Mouse (Mus musculus): ENCODE results near the gene Cdh10. TPM values are rescaled to one million over a fixed set of nuclear protein-coding genes. Genes with fewer than 3 reads are reported as not detected.
A peak's percentile ranks its signal among the peaks of the same experiment; 100 is the strongest.

The Cdh10 gene
- 0.98 and 1.0 TPM in 2 replicates for polyA plus RNA-seq (2016; fragmentation: Nextera tagmentation; extraction: Ambion mirVana)

DNA sequence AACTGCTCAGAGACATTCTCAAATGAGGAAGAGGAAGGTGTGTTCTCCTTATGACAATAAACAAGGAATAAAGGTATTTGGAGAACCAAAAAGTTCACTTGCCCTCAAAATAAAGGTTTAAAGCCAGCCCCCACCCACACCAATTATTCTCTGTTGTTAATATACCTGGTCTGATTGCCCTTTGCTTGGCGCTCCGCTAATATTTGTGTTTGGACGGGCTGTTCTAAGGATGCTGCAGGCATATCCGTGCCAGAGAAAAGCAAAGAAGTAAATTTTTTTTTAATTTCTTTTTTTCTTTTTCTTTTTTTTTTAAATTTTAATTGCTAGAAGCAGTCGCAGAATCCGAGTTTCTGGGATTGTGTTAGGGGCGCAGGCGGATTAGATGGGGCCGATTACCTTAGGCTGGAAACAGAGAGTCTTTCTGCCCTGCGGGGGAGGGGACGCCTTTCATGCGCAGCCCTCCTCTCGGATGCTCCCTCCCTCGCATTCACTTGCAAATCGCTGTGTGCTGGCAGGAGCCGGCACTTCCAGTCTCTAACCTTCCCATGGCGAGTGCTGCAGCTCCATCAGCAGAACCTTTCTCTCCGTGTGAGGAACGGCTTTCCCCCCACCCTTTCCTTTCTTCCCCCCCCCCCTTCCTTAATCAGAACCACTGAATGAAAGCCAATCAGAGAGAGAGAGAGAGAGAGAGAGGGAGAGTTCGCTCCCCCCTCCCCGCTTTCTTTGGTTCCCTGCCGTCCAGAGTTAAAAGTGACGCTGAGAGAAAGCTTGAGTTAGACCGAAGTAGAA lies at the start of gene Cdh10:
TSS of gene Cdh10 (plus strand) at position 763 of the 789 bp plus-strand sequence.
- Histone ChIP-seq H3K4me1 (replicated peaks) (no peaks in the 10 kb centered on the region), H3K9me3 (replicated peaks) (no peaks in the 10 kb centered on the region), H3K36me3 (no peaks in the 10 kb centered on the region), H3K4me2 (peak within 1 kb of the TSS; percentile 81), H3K27me3 (replicated peaks) (no peaks in the 10 kb centered on the region), H3K4me3 (peak within 1 kb of the TSS; percentile 57), H3K27ac (ENCODE audit: poor library complexity, severe bottlenecking) (no peak within 1 kb of the TSS), H3K9ac (0 out of 2 replicates have a peak within 1 kb of the TSS, but pooled peaks have one; percentile 17)
- peak; percentile 59; the same call in 1 of the 2 replicates for ATAC-seq (ENCODE audit: insufficient number of reproducible peaks, low FRiP score)
- WGBS, result under 1% methylated on average over 24 of the region's 24 CpGs

DNA sequence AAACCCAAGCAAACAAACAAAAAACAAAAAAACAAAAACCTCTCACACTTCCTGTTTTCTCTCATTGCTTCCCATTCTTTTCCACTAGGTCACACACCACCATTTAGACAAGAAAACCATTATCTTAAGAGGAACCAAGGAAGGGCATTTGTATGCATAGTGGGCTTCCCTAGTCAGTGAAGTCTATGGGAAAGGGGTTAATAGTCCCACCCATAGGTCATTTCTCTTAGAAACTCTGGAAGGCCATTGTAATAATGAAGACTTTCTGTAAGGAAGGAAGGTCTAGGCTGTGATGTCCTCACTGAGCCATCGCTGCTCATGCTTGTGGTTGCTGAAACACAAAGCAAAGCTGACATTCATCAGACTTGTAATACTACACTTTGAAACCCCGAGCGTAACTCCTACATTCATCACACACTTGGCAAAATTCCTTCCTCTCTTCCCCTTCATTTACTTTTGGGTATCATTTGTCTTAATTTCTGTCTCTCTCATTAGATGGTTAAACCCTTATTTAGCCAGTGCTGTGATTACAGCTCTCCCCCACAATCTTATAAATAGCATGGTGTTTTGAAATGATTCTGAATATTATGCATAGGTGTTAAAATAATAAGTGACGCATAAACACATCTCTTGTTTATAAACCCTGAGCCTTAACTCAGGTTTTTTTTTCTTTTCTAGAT lies 9.5 kb upstream of the Cdh10 start:
- WGBS, result 80% methylated on average over 4 of the region's 4 CpGs
- ATAC-seq (ENCODE audit: insufficient number of reproducible peaks, low FRiP score), result no peak

DNA sequence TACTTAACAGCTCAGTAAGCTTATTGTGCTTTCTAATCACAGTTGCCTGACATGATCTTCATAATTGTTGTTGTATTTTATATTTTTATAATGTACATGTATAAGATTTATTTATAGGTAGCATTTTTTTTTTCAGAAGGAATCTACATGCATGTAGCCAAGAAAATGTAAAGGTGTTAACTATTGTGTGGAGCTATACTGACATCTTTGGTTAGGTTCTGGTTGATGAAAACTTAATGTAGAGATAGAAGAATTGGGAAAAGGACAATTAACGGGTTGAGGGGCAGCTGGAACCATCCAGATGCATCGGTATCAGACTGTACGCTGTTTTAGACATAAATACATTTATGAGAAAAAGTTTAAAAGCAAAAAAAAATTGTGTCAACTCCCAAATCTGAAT lies 1.0 kb upstream of the Cdh10 start:
- H3K9me3 ChIP-seq (replicated peaks), result no peaks in the 10 kb centered on the region
- H3K36me3 ChIP-seq, result no peaks in the 10 kb centered on the region
- H3K27ac ChIP-seq (ENCODE audit: poor library complexity, severe bottlenecking), result no peak overlapping the region
- no peak overlapping the region for H3K4me2 ChIP-seq
- H3K27me3 ChIP-seq (replicated peaks), result no peaks in the 10 kb centered on the region
- H3K4me3 ChIP-seq, result no peak overlapping the region
- H3K4me1 ChIP-seq (replicated peaks), result no peaks in the 10 kb centered on the region
- WGBS, result 65% methylated on average over 3 of the region's 3 CpGs
- no peak overlapping the region for H3K9ac ChIP-seq
- no peak for ATAC-seq (ENCODE audit: insufficient number of reproducible peaks, low FRiP score)

More for the DNA sequence above, 9.5 kb upstream of the Cdh10 start:
- Histone ChIP-seq H3K36me3 (no peaks in the 10 kb centered on the region), H3K4me1 (replicated peaks) (no peaks in the 10 kb centered on the region), H3K27me3 (replicated peaks) (no peaks in the 10 kb centered on the region), H3K27ac (ENCODE audit: poor library complexity, severe bottlenecking) (no peak overlapping the region), H3K9ac (no peak overlapping the region), H3K4me3 (no peak overlapping the region), H3K9me3 (replicated peaks) (no peaks in the 10 kb centered on the region), H3K4me2 (no peak overlapping the region)

DNA sequence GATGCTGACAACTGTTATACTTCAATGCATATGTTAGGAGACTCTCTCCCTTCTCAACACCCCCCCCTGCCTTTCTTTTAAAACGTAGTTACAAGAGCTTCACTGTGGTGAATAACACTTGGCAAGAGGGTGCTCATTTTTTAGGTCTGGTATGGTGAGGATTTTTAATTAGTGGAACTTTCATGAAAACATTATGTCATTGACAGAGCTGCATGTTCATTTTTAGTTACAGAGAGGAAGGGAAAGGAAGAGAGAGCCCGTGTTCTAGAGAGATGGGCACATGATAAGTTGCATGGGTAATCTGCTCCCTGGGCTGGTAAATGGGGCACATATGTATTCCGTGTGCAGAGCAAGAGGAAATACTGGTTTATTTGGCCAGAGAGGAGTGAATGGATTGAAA lies 1.5 kb downstream of the Cdh10 start:
- no peaks in the 10 kb centered on the region for H3K4me1 ChIP-seq (replicated peaks)
- ATAC-seq (ENCODE audit: insufficient number of reproducible peaks, low FRiP score), result no peak
- 27% methylated on average over 3 of the region's 3 CpGs for WGBS
- H3K27ac ChIP-seq (ENCODE audit: poor library complexity, severe bottlenecking), result no peak overlapping the region
- no peaks in the 10 kb centered on the region for H3K36me3 ChIP-seq
- H3K4me2 ChIP-seq, result no peak overlapping the region
- H3K4me3 ChIP-seq, result no peak overlapping the region
- no peak overlapping the region for H3K9ac ChIP-seq
- H3K9me3 ChIP-seq (replicated peaks), result no peaks in the 10 kb centered on the region
- no peaks in the 10 kb centered on the region for H3K27me3 ChIP-seq (replicated peaks)

DNA sequence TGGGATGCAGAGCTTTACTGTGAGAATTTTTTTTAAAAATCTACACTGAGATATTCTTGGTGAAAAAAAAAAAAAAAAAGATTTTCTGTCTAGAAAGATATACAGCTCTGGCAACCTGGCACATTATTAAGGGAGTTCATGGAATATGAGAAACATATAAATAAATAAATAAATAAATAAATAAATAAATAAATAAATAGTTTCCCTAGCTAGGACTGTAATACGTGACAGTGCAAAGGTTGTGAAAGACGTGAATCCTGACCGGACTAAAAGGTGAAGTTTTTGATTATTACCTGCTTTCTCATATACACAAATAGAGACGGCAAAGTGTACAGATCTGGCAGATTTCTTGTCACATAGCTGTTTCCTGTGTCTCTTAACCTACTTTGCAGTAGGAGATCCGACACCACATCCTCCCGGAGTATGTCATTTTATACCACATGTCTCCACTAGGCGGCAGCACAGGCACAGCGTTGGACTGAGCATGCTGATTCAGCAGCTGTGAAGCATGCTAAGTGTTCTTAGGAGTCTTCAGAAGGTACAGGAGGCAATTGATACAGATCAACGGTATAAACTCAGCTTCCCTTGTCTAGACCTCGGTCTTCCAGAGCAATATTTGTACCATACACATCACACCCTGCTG lies 2.5 kb downstream of the Cdh10 start:
- no peak overlapping the region for H3K4me2 ChIP-seq
- no peaks in the 10 kb centered on the region for H3K4me1 ChIP-seq (replicated peaks)
- H3K9me3 ChIP-seq (replicated peaks), result no peaks in the 10 kb centered on the region
- WGBS, result 22% methylated on average over 10 of the region's 10 CpGs
- no peak overlapping the region for H3K27ac ChIP-seq (ENCODE audit: poor library complexity, severe bottlenecking)
- H3K4me3 ChIP-seq, result no peak overlapping the region
- H3K9ac ChIP-seq, result no peak overlapping the region
- peak; percentile 71; the same call in 1 of the 2 replicates for ATAC-seq (ENCODE audit: insufficient number of reproducible peaks, low FRiP score)
- no peaks in the 10 kb centered on the region for H3K36me3 ChIP-seq
- H3K27me3 ChIP-seq (replicated peaks), result no peaks in the 10 kb centered on the region

DNA sequence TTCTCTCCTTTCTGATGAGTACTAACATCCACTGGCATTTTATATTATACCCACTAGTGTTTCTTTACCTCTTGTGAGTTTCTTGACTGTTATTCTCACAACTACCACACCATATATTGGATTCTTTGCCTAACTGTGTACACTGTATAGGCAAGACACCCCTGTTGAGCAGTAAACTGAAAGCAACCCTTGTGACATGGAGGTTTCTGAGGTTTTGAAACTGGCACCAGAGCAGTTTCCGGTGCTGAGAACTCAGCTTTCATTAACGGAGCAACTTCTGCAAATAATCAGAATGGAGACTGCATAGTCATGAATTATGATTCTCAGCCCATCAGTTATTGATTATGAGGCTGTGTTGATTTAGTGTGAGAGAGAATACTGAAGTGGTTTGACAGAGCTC lies 4.7 kb downstream of the Cdh10 start:
- 83% methylated on average over 2 of the region's 2 CpGs for WGBS
- Histone ChIP-seq H3K36me3 (no peaks in the 10 kb centered on the region), H3K4me3 (no peak overlapping the region), H3K27me3 (replicated peaks) (no peaks in the 10 kb centered on the region), H3K9me3 (replicated peaks) (no peaks in the 10 kb centered on the region), H3K27ac (ENCODE audit: poor library complexity, severe bottlenecking) (no peak overlapping the region), H3K4me2 (no peak overlapping the region), H3K4me1 (replicated peaks) (no peaks in the 10 kb centered on the region), H3K9ac (no peak overlapping the region)
- no peak for ATAC-seq (ENCODE audit: insufficient number of reproducible peaks, low FRiP score)

DNA sequence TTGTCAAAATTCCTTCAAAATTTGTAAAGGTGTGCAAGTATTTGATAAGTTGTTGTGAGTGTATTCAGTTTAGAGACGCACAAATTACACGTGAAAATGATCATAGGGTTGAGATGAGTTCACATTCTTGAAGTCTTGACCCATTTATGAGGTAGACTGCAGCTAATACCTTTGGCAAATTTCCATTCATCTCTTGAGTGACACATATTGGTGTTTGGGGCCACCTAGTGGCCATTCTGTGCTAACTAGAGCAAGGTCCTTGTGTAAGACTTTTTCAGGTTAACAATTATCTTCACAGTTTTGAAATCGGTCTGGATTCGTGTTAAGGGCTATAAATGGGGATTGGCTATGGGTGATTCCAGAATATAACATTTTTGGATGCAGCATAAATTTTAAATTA lies 13.5 kb downstream of the Cdh10 start:
- Histone ChIP-seq H3K4me2 (no peak overlapping the region), H3K4me1 (replicated peaks) (no peaks in the 10 kb centered on the region), H3K9me3 (replicated peaks) (no peaks in the 10 kb centered on the region), H3K9ac (no peak overlapping the region), H3K36me3 (no peaks in the 10 kb centered on the region), H3K4me3 (no peak overlapping the region), H3K27ac (ENCODE audit: poor library complexity, severe bottlenecking) (no peak overlapping the region), H3K27me3 (replicated peaks) (no peaks in the 10 kb centered on the region)
- 17% methylated on average over 4 of the region's 4 CpGs for WGBS
- no peak for ATAC-seq (ENCODE audit: insufficient number of reproducible peaks, low FRiP score)

DNA sequence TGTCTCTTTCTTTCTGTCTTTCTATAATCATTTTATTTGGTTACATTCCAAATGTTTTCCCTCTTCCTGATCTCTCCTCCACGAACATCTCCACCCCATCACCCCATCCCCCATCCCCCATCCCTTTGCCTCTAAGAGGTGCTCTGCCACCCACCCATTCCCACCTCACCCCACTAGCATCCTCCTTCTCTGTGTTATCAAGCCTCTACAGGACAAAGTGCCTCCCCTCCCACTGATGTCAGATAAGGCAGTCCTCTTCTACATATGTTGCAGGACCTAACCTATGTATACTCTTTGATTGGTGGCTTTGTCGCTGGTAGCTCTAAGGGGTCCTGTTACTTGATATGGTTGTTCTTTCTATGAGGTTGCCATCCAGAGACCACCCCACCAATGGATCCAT lies 23.0 kb downstream of the Cdh10 start:
- no peak for ATAC-seq (ENCODE audit: insufficient number of reproducible peaks, low FRiP score)
- no peaks in the 10 kb centered on the region for H3K9me3 ChIP-seq (replicated peaks)
- no peak overlapping the region for H3K4me3 ChIP-seq
- H3K27ac ChIP-seq (ENCODE audit: poor library complexity, severe bottlenecking), result no peak overlapping the region
- no peaks in the 10 kb centered on the region for H3K36me3 ChIP-seq
- WGBS, result 63% methylated on average over 2 of the region's 2 CpGs
- H3K4me2 ChIP-seq, result no peak overlapping the region
- 0 out of 2 replicates have a peak, but pooled peaks cover 2% of the 10 kb centered on the region for H3K4me1 ChIP-seq (replicated peaks)
- no peaks in the 10 kb centered on the region for H3K27me3 ChIP-seq (replicated peaks)
- no peak overlapping the region for H3K9ac ChIP-seq

DNA sequence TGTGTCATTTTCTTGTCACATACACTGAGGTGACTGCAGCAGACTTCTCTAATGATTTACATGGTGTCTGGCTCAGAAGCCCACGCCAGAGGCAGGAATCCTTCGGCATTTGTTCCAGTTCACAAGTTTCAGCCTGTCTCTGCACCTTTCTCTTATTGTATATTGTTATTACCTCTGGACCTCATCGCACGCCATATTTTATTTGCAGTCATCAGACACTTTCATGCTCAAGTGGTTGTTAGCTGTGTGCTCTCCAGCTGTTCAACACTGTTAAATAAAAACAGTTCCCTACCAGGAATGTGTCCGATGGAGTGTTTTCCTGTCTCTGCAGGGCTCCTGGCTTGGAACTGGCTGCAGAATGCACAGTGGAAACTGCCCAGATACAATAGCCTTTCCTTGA lies 26.1 kb downstream of the Cdh10 start:
- Histone ChIP-seq H3K9me3 (replicated peaks) (no peaks in the 10 kb centered on the region), H3K27me3 (replicated peaks) (no peaks in the 10 kb centered on the region), H3K36me3 (no peaks in the 10 kb centered on the region), H3K4me3 (no peak overlapping the region), H3K4me1 (replicated peaks) (0 out of 2 replicates have a peak, but pooled peaks cover 2% of the 10 kb centered on the region), H3K27ac (ENCODE audit: poor library complexity, severe bottlenecking) (no peak overlapping the region), H3K4me2 (peak overlapping the region; percentile 27), H3K9ac (no peak overlapping the region)
- no peak for ATAC-seq (ENCODE audit: insufficient number of reproducible peaks, low FRiP score)
- 48% methylated on average over 5 of the region's 5 CpGs for WGBS

DNA sequence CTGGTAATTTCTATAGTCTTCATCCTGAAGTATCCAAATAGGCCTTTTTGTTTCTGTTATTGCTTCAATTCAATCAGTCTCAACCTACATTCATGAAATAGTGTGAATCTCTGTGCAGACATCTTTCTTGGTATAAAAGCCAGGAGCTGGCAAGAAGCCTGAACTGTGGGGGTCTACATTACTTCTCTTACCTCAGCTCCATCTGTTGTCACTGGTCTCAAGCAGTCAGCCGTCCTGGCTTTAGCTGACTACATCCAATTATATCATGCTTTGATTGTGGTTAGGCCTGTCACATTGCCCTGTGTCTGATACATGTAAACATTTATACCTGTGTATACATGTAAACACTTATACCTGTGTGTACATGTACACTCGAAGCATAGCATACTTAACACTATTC lies 31.8 kb downstream of the Cdh10 start:
- no peaks in the 10 kb centered on the region for H3K4me1 ChIP-seq (replicated peaks)
- H3K4me3 ChIP-seq, result no peak overlapping the region
- no peak overlapping the region for H3K27ac ChIP-seq (ENCODE audit: poor library complexity, severe bottlenecking)
- no peaks in the 10 kb centered on the region for H3K27me3 ChIP-seq (replicated peaks)
- H3K9ac ChIP-seq, result no peak overlapping the region
- no peaks in the 10 kb centered on the region for H3K9me3 ChIP-seq (replicated peaks)
- 75% methylated on average over 2 of the region's 2 CpGs for WGBS
- no peaks in the 10 kb centered on the region for H3K36me3 ChIP-seq
- no peak for ATAC-seq (ENCODE audit: insufficient number of reproducible peaks, low FRiP score)
- no peak overlapping the region for H3K4me2 ChIP-seq

DNA sequence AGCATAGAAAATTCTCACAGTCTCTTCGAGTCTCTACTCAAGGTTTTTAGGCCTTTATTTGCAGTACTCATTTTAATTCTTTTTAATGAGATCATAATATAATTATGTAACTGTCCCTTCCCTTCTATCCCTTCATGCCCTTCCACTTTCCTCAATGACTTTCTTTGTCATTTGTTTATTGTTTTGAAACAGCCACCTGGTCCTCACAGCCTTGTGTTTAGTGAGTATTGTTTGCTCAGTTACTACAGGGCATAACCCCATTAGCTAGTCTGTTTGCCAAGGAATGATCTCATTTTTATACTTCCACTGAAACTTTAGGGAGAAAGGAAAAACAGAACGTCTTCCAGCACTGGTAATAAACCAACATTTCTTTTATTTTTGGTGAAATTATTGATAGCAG lies 39.4 kb downstream of the Cdh10 start:
- Histone ChIP-seq H3K4me1 (replicated peaks) (no peaks in the 10 kb centered on the region), H3K27ac (ENCODE audit: poor library complexity, severe bottlenecking) (no peak overlapping the region), H3K27me3 (replicated peaks) (no peaks in the 10 kb centered on the region), H3K9ac (no peak overlapping the region), H3K36me3 (no peaks in the 10 kb centered on the region), H3K4me3 (no peak overlapping the region), H3K4me2 (no peak overlapping the region), H3K9me3 (replicated peaks) (no peaks in the 10 kb centered on the region)
- 60% methylated on average over 2 of the region's 2 CpGs for WGBS
- ATAC-seq (ENCODE audit: insufficient number of reproducible peaks, low FRiP score), result no peak

Data from heart, embryonic 12.5 days (tissue).